Mouse (Mus musculus): ENCODE measurements around the gene Pygm.

Pygm gene

GRCm38 (mm10) chr19:6384128-6384527 lies at the start of gene Pygm:
Pygm (plus strand) TSS chr19:6384399.
- DNase-seq (ENCODE audit: low spot score in 2 of 2), result peak; percentile 71 to 72

- peak; percentile 95 to 98 for DNase-seq (ENCODE audit: low spot score in 2 of 2)
Observed at GRCm38 (mm10) chr19:6334673-6335457, 49.3 kb upstream of the Pygm start, which contains the start of gene Men1. Men1 (plus strand) TSS chr19:6334979.

- DNase-seq (ENCODE audit: low spot score in 2 of 2), result no peak
Observed at GRCm38 (mm10) chr19:6335458-6335827, 48.8 kb upstream of the Pygm start.

- no peak for DNase-seq (ENCODE audit: low spot score in 2 of 2)
Observed at GRCm38 (mm10) chr19:6336920-6337319, 47.3 kb upstream of the Pygm start.

GRCm38 (mm10) chr19:6338171-6338570 lies 46.0 kb upstream of the Pygm start:
- no peak for DNase-seq (ENCODE audit: low spot score in 2 of 2)

GRCm38 (mm10) chr19:6338716-6339115 lies 45.5 kb upstream of the Pygm start:
- DNase-seq (ENCODE audit: low spot score in 2 of 2), result no peak

GRCm38 (mm10) chr19:6339191-6339590 lies 45.0 kb upstream of the Pygm start:
- no peak for DNase-seq (ENCODE audit: low spot score in 2 of 2)

- no peak for DNase-seq (ENCODE audit: low spot score in 2 of 2)
Observed at GRCm38 (mm10) chr19:6339890-6340504, 44.2 kb upstream of the Pygm start.

GRCm38 (mm10) chr19:6340524-6341452 lies 43.4 kb upstream of the Pygm start, which contains the start of gene Map4k2:
Map4k2 (plus strand) TSS chr19:6341135.
- DNase-seq (ENCODE audit: low spot score in 2 of 2), result peak; percentile 56 to 67

- no peak for DNase-seq (ENCODE audit: low spot score in 2 of 2)
Observed at GRCm38 (mm10) chr19:6341453-6342077, 42.6 kb upstream of the Pygm start.

GRCm38 (mm10) chr19:6342276-6342933 lies 41.8 kb upstream of the Pygm start:
- DNase-seq (ENCODE audit: low spot score in 2 of 2), result no peak

GRCm38 (mm10) chr19:6343066-6343925 lies 40.9 kb upstream of the Pygm start:
- DNase-seq (ENCODE audit: low spot score in 2 of 2), result no peak

- no peak for DNase-seq (ENCODE audit: low spot score in 2 of 2)
Observed at GRCm38 (mm10) chr19:6343996-6344395, 40.2 kb upstream of the Pygm start.

GRCm38 (mm10) chr19:6346023-6346422 lies 38.2 kb upstream of the Pygm start:
- DNase-seq (ENCODE audit: low spot score in 2 of 2), result no peak

- no peak for DNase-seq (ENCODE audit: low spot score in 2 of 2)
Observed at GRCm38 (mm10) chr19:6346661-6347060, 37.5 kb upstream of the Pygm start.

GRCm38 (mm10) chr19:6347615-6348014 lies 36.6 kb upstream of the Pygm start:
- DNase-seq (ENCODE audit: low spot score in 2 of 2), result no peak

GRCm38 (mm10) chr19:6348717-6349116 lies 35.5 kb upstream of the Pygm start:
- no peak for DNase-seq (ENCODE audit: low spot score in 2 of 2)

- no peak for DNase-seq (ENCODE audit: low spot score in 2 of 2)
Observed at GRCm38 (mm10) chr19:6349215-6349983, 34.8 kb upstream of the Pygm start.

- no peak for DNase-seq (ENCODE audit: low spot score in 2 of 2)
Observed at GRCm38 (mm10) chr19:6351431-6352106, 32.6 kb upstream of the Pygm start.
